Mouse (Mus musculus): Measurements from ENCODE around the gene Strap. TPM values are rescaled to one million over a fixed set of nuclear protein-coding genes. Genes with fewer than 3 reads are reported as not detected.

The Strap gene
- polyA plus RNA-seq, 1 experiment from 2014 or later: 200 TPM

- Histone ChIP-seq H3K27me3 (no peaks in the 10 kb centered on the region), H3K9me3 (no peaks in the 10 kb centered on the region), H3K27ac (no peak overlapping the region; the same call in 1 of the 2 replicates), H3K4me3 (no peak overlapping the region), H3K4me1 (peaks cover 7% of the 10 kb centered on the region; the same call in 1 of the 2 replicates), H3K36me3 (no peaks in the 10 kb centered on the region), H3K4me2 (replicated peaks) (no peak overlapping the region), H3K9ac (no peak overlapping the region)
- 73% methylated on average over 2 of the region's 2 CpGs for WGBS
- no peak for ATAC-seq (ENCODE audit: insufficient number of reproducible peaks, insufficient read depth, low FRiP score, low TSS enrichment)
Measured at GRCm38 (mm10) chr6:137789658-137790057, 54.8 kb downstream of the Strap start.

GRCm38 (mm10) chr6:137795494-137795893 is 60.6 kb downstream of the Strap start:
- H3K27ac ChIP-seq: no peak overlapping the region

GRCm38 (mm10) chr6:137796596-137797567 is 62.0 kb downstream of the Strap start:
- H3K9me3 ChIP-seq: peaks cover 7% of the 10 kb centered on the region; the same call in 1 of the 2 replicates
- H3K9ac ChIP-seq: no peak overlapping the region
- H3K4me1 ChIP-seq: no peaks in the 10 kb centered on the region
- 68% methylated on average over 29 of the region's 29 CpGs for WGBS
- H3K27me3 ChIP-seq: no peaks in the 10 kb centered on the region
- H3K27ac ChIP-seq: no peak overlapping the region
- peaks cover 8% of the 10 kb centered on the region for H3K36me3 ChIP-seq
- no peak overlapping the region for H3K4me3 ChIP-seq
- no peak for ATAC-seq (ENCODE audit: insufficient number of reproducible peaks, insufficient read depth, low FRiP score, low TSS enrichment)
- no peak overlapping the region for H3K4me2 ChIP-seq (replicated peaks)

More at GRCm38 (mm10) chr6:137795494-137795893, 60.6 kb downstream of the Strap start:
- no peak for ATAC-seq (ENCODE audit: insufficient number of reproducible peaks, insufficient read depth, low FRiP score, low TSS enrichment)
- no peak overlapping the region for H3K9ac ChIP-seq
- H3K4me1 ChIP-seq: no peaks in the 10 kb centered on the region
- whole genome bisulfite sequencing: 50% methylated on average over 2 of the region's 2 CpGs
- H3K9me3 ChIP-seq: peaks cover 7% of the 10 kb centered on the region; the same call in 1 of the 2 replicates
- no peaks in the 10 kb centered on the region for H3K27me3 ChIP-seq
- H3K4me2 ChIP-seq (replicated peaks): no peak overlapping the region
- peaks cover 8% of the 10 kb centered on the region for H3K36me3 ChIP-seq
- no peak overlapping the region for H3K4me3 ChIP-seq

- H3K9ac ChIP-seq: no peak overlapping the region
- H3K27ac ChIP-seq: no peak overlapping the region
- H3K9me3 ChIP-seq: peaks cover 7% of the 10 kb centered on the region; the same call in 1 of the 2 replicates
- ATAC-seq (ENCODE audit: insufficient number of reproducible peaks, insufficient read depth, low FRiP score, low TSS enrichment): no peak
- peaks cover 8% of the 10 kb centered on the region for H3K36me3 ChIP-seq
- 91% methylated on average over 9 of the region's 9 CpGs for WGBS
- no peak overlapping the region for H3K4me2 ChIP-seq (replicated peaks)
- H3K4me1 ChIP-seq: peaks cover 8% of the 10 kb centered on the region
- H3K27me3 ChIP-seq: no peaks in the 10 kb centered on the region
- H3K4me3 ChIP-seq: no peak overlapping the region
Measured at GRCm38 (mm10) chr6:137799253-137799652, 64.4 kb downstream of the Strap start.

Other genes with a start within 250 kb of the Strap start
- gene Eps8, start 80.2 kb upstream of the Strap start, polyA plus RNA-seq (2016; fragmentation: Nextera tagmentation; extraction: Ambion mirVana): 22.3 and 24.0 TPM in 2 replicates
- 50.0 and 50.2 TPM in 2 replicates for gene Dera, start 19.5 kb downstream of the Strap start, polyA plus RNA-seq (2016; fragmentation: Nextera tagmentation; extraction: Ambion mirVana)